Mouse (Mus musculus) embryonic facial prominence, embryonic 10.5 days (tissue): ENCODE data around the gene Car14. TPM values are rescaled to one million over a fixed set of nuclear protein-coding genes. Genes with fewer than 3 reads are reported as not detected.
A peak's percentile ranks its signal among the peaks of the same experiment; 100 is the strongest.
"Not testable (repeated sequence)": the region's sequence is repeated elsewhere in the genome, so short reads cannot be mapped to it uniquely, and the experiment has no call there.

ENCODE experiments used
- DNase-seq: peaks from one replicate; pipeline ENCODE4 v3.0.0-alpha.2; 2017; ENCODE audit warnings: low spot score
- H3K27ac ChIP-seq: fragments of 300-500 bp; sonication (generic); replicated peaks from 2 replicates; pipeline ENCODE4 v1.5.1; 2016; ENCODE audit warnings: mild to moderate bottlenecking
- H3K27me3 ChIP-seq: fragments of 300-500 bp; sonication (generic); replicated peaks from 2 replicates; pipeline ENCODE4 v1.6.1; 2016; ENCODE audit warnings: low read depth, mild to moderate bottlenecking; ENCODE audit not compliant: poor library complexity, severe bottlenecking
- H3K36me3 ChIP-seq: fragments of 300-500 bp; sonication (generic); replicated peaks from 2 replicates; pipeline ENCODE4 v1.6.1; 2016; ENCODE audit warnings: mild to moderate bottlenecking, moderate library complexity
- H3K4me1 ChIP-seq: fragments of 300-500 bp; sonication (generic); 2 replicates; pipeline ENCODE4 v1.6.1; 2016
- H3K4me3 ChIP-seq: fragments of 300-500 bp; sonication (generic); 2 replicates; pipeline ENCODE4 v1.5.1; 2016; ENCODE audit warnings: mild to moderate bottlenecking, moderate library complexity
- H3K9me3 ChIP-seq: fragments of 300-500 bp; sonication (generic); 2 replicates; pipeline ENCODE4 v1.6.1; 2016; ENCODE audit warnings: mild to moderate bottlenecking
- WGBS: fragments of 180-500 bp; shearing (Covaris S2); methylation state at CpG from one replicate; pipeline ENCODE4 v1.1.7; 2016; 5-methylcytosine and 5-hydroxymethylcytosine counted together
- polyA plus RNA-seq: library from polyadenylated mRNA; unstranded; fragments of >200 nt; fragmentation: Nextera tagmentation; extraction: Ambion mirVana; gene quantifications from 2 replicates; pipeline ENCODE4 v1.2.1, GENCODE M21; 2016

The Car14 gene
- polyA plus RNA-seq, 1 experiment from 2014 or later = 120 TPM

DNA sequence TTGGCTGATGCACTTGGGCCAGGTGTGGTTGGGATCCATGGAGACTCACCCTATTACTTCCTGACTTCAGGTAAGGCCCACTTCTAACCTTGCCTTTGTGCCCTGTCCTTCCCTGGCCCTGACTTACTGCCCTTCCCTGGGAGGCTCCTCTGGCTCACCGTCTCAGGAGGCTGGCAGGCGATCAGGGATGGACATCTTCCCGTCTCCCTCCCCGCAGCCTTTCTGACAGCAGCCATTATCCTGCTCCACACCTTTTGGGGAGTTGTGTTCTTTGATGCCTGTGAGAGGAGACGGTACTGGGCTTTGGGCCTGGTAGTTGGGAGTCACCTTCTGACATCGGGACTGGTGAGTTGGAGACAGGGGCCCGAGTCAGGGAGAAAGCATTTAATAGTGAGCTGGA is 9.0 kb downstream of the Car14 start:
- peak overlapping the region; percentile 29 for H3K4me3 ChIP-seq
- H3K36me3 ChIP-seq = peaks cover 40% of the 10 kb centered on the region
- H3K9me3 ChIP-seq, DNase-seq, H3K27me3 ChIP-seq, H3K27ac ChIP-seq: not testable (repeated sequence)
- 93% methylated on average over 7 of the region's 7 CpGs for WGBS
- peaks cover 45% of the 10 kb centered on the region for H3K4me1 ChIP-seq

- no peaks in the 10 kb centered on the region for H3K9me3 ChIP-seq
- peak overlapping the region; percentile 84 for H3K27ac ChIP-seq
- H3K4me1 ChIP-seq = peaks cover 50% of the 10 kb centered on the region
- peak; percentile 41 for DNase-seq
- H3K36me3 ChIP-seq = peaks cover 30% of the 10 kb centered on the region
- no peaks in the 10 kb centered on the region for H3K27me3 ChIP-seq
- 15% methylated on average over 16 of the region's 16 CpGs for WGBS
- H3K4me3 ChIP-seq = peak overlapping the region; percentile 82
Measured at GRCm38 (mm10) chr3:95894317-95895160, 10.0 kb downstream of the Car14 start.

- Histone ChIP-seq H3K4me1 (peaks cover 52% of the 10 kb centered on the region), H3K4me3 (peak within 1 kb of the TSS; percentile 82), H3K27ac (peak within 1 kb of the TSS; percentile 84), H3K36me3 (peaks cover 22% of the 10 kb centered on the region)
- DNase-seq = peak; percentile 97
- H3K9me3 ChIP-seq, H3K27me3 ChIP-seq: not testable (repeated sequence)
- under 1% methylated on average over 25 of the region's 43 CpGs for WGBS
Measured at GRCm38 (mm10) chr3:95893606-95894316, 10.7 kb downstream of the Car14 start, which contains the start of gene Aph1a. Gene Aph1a, plus strand, starts transcription at chr3:95893969.

- peaks cover 52% of the 10 kb centered on the region for H3K4me1 ChIP-seq
- peak overlapping the region; percentile 84 for H3K27ac ChIP-seq
- no peaks in the 10 kb centered on the region for H3K27me3 ChIP-seq
- H3K9me3 ChIP-seq = no peaks in the 10 kb centered on the region
- peak; percentile 33 for DNase-seq
- H3K4me3 ChIP-seq = peak overlapping the region; percentile 82
- H3K36me3 ChIP-seq = peaks cover 16% of the 10 kb centered on the region
- WGBS = 24% methylated on average over 7 of the region's 7 CpGs
Measured at GRCm38 (mm10) chr3:95893126-95893525, 11.4 kb downstream of the Car14 start.

- H3K36me3 ChIP-seq = peaks cover 8% of the 10 kb centered on the region
- no peaks in the 10 kb centered on the region for H3K27me3 ChIP-seq
- H3K27ac ChIP-seq = peak overlapping the region; percentile 84
- H3K4me1 ChIP-seq = peaks cover 52% of the 10 kb centered on the region
- H3K9me3 ChIP-seq = no peaks in the 10 kb centered on the region
- 36% methylated on average over 11 of the region's 11 CpGs for WGBS
- H3K4me3 ChIP-seq = peak overlapping the region; percentile 33
- peak; percentile 44 for DNase-seq
Measured at GRCm38 (mm10) chr3:95892066-95893052, 12.1 kb downstream of the Car14 start.

- peak; percentile 29 for DNase-seq
- Histone ChIP-seq H3K27ac (peak within 1 kb of the TSS; percentile 84), H3K36me3 (peaks cover 7% of the 10 kb centered on the region; the same call in 1 of the 2 replicates), H3K4me3 (peak within 1 kb of the TSS; percentile 33), H3K4me1 (peaks cover 52% of the 10 kb centered on the region), H3K9me3 (no peaks in the 10 kb centered on the region), H3K27me3 (no peaks in the 10 kb centered on the region)
- WGBS = 24% methylated on average over 12 of the region's 12 CpGs
Measured at GRCm38 (mm10) chr3:95891211-95892065, 13.1 kb downstream of the Car14 start, which contains the start of gene BC028528. Gene BC028528, minus strand, starts transcription at chr3:95892005.

- H3K36me3 ChIP-seq = no peaks in the 10 kb centered on the region
- peak; percentile 73 for DNase-seq
- no peaks in the 10 kb centered on the region for H3K27me3 ChIP-seq
- no peaks in the 10 kb centered on the region for H3K9me3 ChIP-seq
- H3K27ac ChIP-seq = no peak overlapping the region
- no peak overlapping the region for H3K4me3 ChIP-seq
- 40% methylated on average over 3 of the region's 3 CpGs for WGBS
- H3K4me1 ChIP-seq = peaks cover 41% of the 10 kb centered on the region
Measured at GRCm38 (mm10) chr3:95889664-95890063, 14.8 kb downstream of the Car14 start.

- Histone ChIP-seq H3K36me3 (no peaks in the 10 kb centered on the region), H3K27me3 (no peaks in the 10 kb centered on the region), H3K4me3 (no peak overlapping the region), H3K27ac (no peak overlapping the region), H3K4me1 (peaks cover 33% of the 10 kb centered on the region), H3K9me3 (no peaks in the 10 kb centered on the region)
- no peak for DNase-seq
- WGBS = 86% methylated on average over 4 of the region's 4 CpGs
Measured at GRCm38 (mm10) chr3:95887596-95887995, 16.9 kb downstream of the Car14 start.

GRCm38 (mm10) chr3:95884400-95884799 is 20.1 kb downstream of the Car14 start:
- Histone ChIP-seq H3K4me3 (no peak overlapping the region), H3K27ac (no peak overlapping the region), H3K9me3 (no peaks in the 10 kb centered on the region), H3K36me3 (no peaks in the 10 kb centered on the region), H3K27me3 (0 out of 2 replicates have a peak, but pooled peaks cover 6% of the 10 kb centered on the region), H3K4me1 (peaks cover 25% of the 10 kb centered on the region)
- DNase-seq = no peak
- WGBS = 78% methylated on average over 5 of the region's 5 CpGs

GRCm38 (mm10) chr3:95882816-95883425 is 21.6 kb downstream of the Car14 start:
- Histone ChIP-seq H3K36me3 (peaks cover 5% of the 10 kb centered on the region), H3K4me1 (peaks cover 23% of the 10 kb centered on the region), H3K4me3 (peak overlapping the region; percentile 67), H3K27me3 (0 out of 2 replicates have a peak, but pooled peaks cover 6% of the 10 kb centered on the region), H3K9me3 (no peaks in the 10 kb centered on the region), H3K27ac (peak overlapping the region; percentile 75)
- DNase-seq = peak; percentile 69
- 2% methylated on average over 24 of the region's 24 CpGs for WGBS
